Mouse (Mus musculus): ENCODE results near the gene Itga3.

The Itga3 gene

GRCm38 (mm10) chr11:95071266-95071665, 5.3 kb downstream of the Itga3 start:
- DNase-seq (ENCODE audit: extremely low spot score, low spot score) = no peak

- DNase-seq (ENCODE audit: extremely low spot score, low spot score) = no peak
These were observed 6.2 kb downstream of the Itga3 start for GRCm38 (mm10) chr11:95070140-95071107.

GRCm38 (mm10) chr11:95069226-95069957, 7.2 kb downstream of the Itga3 start:
- DNase-seq (ENCODE audit: extremely low spot score, low spot score) = no peak

GRCm38 (mm10) chr11:95056768-95057501, 19.7 kb downstream of the Itga3 start:
- no peak for DNase-seq (ENCODE audit: extremely low spot score, low spot score)

- no peak for DNase-seq (ENCODE audit: extremely low spot score, low spot score)
These were observed 23.5 kb downstream of the Itga3 start for GRCm38 (mm10) chr11:95053062-95053461.

- DNase-seq (ENCODE audit: extremely low spot score, low spot score) = peak; percentile 74
These were observed 29.5 kb downstream of the Itga3 start for GRCm38 (mm10) chr11:95046980-95047680.

GRCm38 (mm10) chr11:95044185-95044870, 32.3 kb downstream of the Itga3 start:
- no peak for DNase-seq (ENCODE audit: extremely low spot score, low spot score)

GRCm38 (mm10) chr11:95043608-95044007, 33.0 kb downstream of the Itga3 start:
- no peak for DNase-seq (ENCODE audit: extremely low spot score, low spot score)

- no peak for DNase-seq (ENCODE audit: extremely low spot score, low spot score)
These were observed 33.5 kb downstream of the Itga3 start for GRCm38 (mm10) chr11:95043060-95043459.

- DNase-seq (ENCODE audit: extremely low spot score, low spot score) = peak; percentile 82
These were observed 34.5 kb downstream of the Itga3 start for GRCm38 (mm10) chr11:95042096-95042495.

GRCm38 (mm10) chr11:95041139-95041609, 35.4 kb downstream of the Itga3 start, which contains the start of gene Pdk2:
Gene Pdk2, minus strand, starts transcription at chr11:95041354.
- DNase-seq (ENCODE audit: extremely low spot score, low spot score) = peak; percentile 91

GRCm38 (mm10) chr11:95040491-95041138, 36.0 kb downstream of the Itga3 start:
- peak; percentile 27 for DNase-seq (ENCODE audit: extremely low spot score, low spot score)

- no peak for DNase-seq (ENCODE audit: extremely low spot score, low spot score)
These were observed 36.8 kb downstream of the Itga3 start for GRCm38 (mm10) chr11:95039766-95040165.

- DNase-seq (ENCODE audit: extremely low spot score, low spot score) = no peak
These were observed 37.6 kb downstream of the Itga3 start for GRCm38 (mm10) chr11:95038818-95039655.

- no peak for DNase-seq (ENCODE audit: extremely low spot score, low spot score)
These were observed 38.3 kb downstream of the Itga3 start for GRCm38 (mm10) chr11:95038156-95038817.

GRCm38 (mm10) chr11:95037306-95037705, 39.3 kb downstream of the Itga3 start:
- DNase-seq (ENCODE audit: extremely low spot score, low spot score) = no peak

- no peak for DNase-seq (ENCODE audit: extremely low spot score, low spot score)
These were observed 40.1 kb downstream of the Itga3 start for GRCm38 (mm10) chr11:95036521-95036920.

- DNase-seq (ENCODE audit: extremely low spot score, low spot score) = no peak
These were observed 41.7 kb downstream of the Itga3 start for GRCm38 (mm10) chr11:95034902-95035301.
